In the genomic region with DNA sequence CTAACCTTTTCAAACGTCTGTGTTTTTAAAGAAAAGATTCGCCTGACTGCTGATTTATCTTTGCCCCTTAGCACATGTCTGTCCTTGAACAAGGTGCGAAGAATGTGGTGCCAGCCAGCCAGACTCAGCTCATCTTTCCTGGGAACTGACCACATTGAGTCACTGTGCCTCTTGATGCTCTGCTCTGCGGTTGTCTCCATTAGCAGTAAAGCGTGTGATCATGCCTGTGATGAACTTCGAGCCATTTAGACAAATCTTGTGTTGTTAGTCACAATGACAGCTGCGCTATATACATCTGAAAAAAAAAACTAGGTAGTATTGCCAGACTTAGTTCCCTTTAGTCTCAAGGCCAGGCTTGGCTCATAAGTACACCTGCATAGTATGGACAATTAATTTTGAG, we compare ENCODE assay signal across 24 mouse cellular contexts.
"Had no signal": no experiment of that assay in that cellular context is flagged by ENCODE, and none has a peak within 500 bp of the region (broad histone marks: within the 10 kb centered on the region; RNA-seq: fewer than 3 reads in every experiment).

No protein-coding gene starts in this region.

- H3K27me3 ChIP-seq: heart, embryonic 12.5 days; hindbrain, embryonic 12.5 days; intestine, embryonic 15.5 days; limb, embryonic 12.5 days; liver, embryonic 13.5 days; liver, embryonic 15.5 days had no signal

- DNase-seq: gastrocnemius, postnatal 10 days; gastrocnemius, postnatal 36 days; heart, adult 11 months; heart, postnatal 10 days; heart, postnatal 4 days; kidney, adult 18-20 months; kidney, adult 8-10 months; kidney, postnatal 10 days; kidney, postnatal 25 days; kidney, postnatal 4 days; liver; liver, embryonic 13.5 days had no signal

- H3K4me3 ChIP-seq: heart, embryonic 10.5 days; heart, embryonic 12.5 days; hindbrain, embryonic 10.5 days; hindbrain, embryonic 12.5 days; intestine, embryonic 15.5 days; layer of hippocampus, adult 2 months; left cerebral cortex, adult 2 months; limb, embryonic 10.5 days; limb, embryonic 12.5 days; liver, embryonic 13.5 days; liver, embryonic 15.5 days had no signal

- H3K4me2 ChIP-seq: heart, embryonic 12.5 days; hindbrain, embryonic 12.5 days; hindbrain, embryonic 14.5 days; intestine, embryonic 15.5 days; limb, embryonic 12.5 days; liver, embryonic 11.5 days; liver, embryonic 13.5 days; liver, embryonic 15.5 days had no signal

- H3K36me3 ChIP-seq: heart, embryonic 10.5 days; heart, embryonic 12.5 days; hindbrain, embryonic 10.5 days; hindbrain, embryonic 12.5 days; intestine, embryonic 15.5 days; limb, embryonic 10.5 days; limb, embryonic 12.5 days; liver, embryonic 13.5 days; liver, embryonic 15.5 days had no signal

- H3K27ac ChIP-seq: hindbrain, embryonic 10.5 days; hindbrain, embryonic 12.5 days; hindbrain, embryonic 14.5 days; intestine, embryonic 15.5 days; layer of hippocampus, adult 2 months; left cerebral cortex, adult 2 months; limb, embryonic 12.5 days; liver, embryonic 13.5 days; liver, embryonic 15.5 days had no signal
